Mouse (Mus musculus) c-Kit-positive CD71-positive TER-119-positive erythroid progenitor cells, embryonic 14.5 days (primary cell): ENCODE measurements around the gene Pcsk2.

Source experiments
- DNase-seq: peaks from one replicate; pipeline ENCODE4 v3.0.0-alpha.2; 2013; ENCODE audit warnings: low spot score

Gene Pcsk2

DNA sequence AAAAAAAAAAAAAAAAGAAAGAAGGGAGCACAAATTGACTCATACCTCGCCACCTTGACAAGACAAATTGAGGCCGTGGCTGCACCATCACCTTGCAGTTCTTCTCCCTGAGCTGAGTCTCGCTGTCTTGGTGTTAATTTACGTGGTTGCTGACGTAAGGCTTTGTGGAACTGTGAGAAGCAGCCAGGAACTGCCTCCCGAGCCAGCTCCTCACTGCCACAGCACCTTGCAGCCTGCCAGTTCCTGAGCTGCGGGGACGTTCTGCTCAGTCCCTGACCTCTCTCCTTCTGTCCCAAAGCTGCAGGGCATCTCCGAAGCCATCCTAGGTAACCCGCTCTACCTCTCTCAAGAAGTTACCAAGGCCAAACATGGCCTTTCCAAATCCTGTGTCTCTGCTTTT lies 186.5 kb downstream of the Pcsk2 start:
- no peak for DNase-seq

DNA sequence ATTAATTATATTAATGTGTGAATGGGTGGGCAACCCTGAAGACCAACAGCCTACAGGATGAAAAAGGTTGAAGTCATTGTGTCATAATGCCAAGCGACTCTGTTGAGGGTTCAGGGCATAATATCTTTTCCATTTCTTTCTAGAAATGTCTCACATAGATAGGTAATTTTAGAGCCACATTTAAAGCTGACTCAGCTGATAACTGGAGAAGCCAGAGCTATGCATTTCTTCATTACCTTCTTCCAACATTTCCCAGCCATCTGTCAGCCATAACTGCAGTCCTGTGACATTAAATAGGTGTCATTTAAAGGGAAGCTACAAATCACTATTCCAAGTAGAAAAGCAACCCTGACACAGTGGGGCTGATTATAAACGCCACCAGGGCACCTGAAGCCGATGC lies 189.5 kb downstream of the Pcsk2 start:
- no peak for DNase-seq

DNA sequence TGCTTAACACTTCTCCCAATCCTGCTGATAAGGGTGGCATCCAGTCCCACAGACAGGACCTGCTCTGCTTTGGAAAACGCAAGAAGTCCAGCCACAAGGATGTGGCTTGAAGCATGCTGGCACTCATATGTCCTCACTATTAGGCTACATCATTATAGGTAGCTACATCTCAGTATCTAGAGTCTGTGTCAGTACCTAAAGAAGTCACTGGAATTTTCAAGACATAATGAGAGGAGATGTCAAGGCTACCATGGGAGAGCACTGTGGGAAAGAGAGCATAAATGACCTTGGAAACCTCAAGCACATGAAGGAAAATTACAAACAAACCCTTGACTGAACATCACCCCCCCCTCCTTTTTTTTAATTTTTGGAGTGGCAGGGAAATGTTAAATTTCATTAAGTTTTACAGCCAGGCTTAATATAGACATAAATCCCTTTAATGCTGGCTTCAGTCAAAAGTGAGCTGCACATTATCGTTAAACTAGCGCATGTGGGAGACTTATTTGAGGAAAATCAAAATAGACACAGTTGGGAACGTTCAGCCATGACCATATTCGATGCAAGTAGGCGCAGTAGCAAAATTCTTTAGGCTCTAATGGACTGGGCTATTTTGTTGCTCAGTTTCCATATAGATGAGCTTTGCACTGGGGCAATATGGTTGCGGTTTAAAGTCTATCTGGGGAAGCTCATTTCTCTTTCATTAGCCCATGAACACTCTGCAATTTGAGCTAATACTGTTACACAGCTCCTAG lies 193.7 kb downstream of the Pcsk2 start:
- DNase-seq, result no peak

DNA sequence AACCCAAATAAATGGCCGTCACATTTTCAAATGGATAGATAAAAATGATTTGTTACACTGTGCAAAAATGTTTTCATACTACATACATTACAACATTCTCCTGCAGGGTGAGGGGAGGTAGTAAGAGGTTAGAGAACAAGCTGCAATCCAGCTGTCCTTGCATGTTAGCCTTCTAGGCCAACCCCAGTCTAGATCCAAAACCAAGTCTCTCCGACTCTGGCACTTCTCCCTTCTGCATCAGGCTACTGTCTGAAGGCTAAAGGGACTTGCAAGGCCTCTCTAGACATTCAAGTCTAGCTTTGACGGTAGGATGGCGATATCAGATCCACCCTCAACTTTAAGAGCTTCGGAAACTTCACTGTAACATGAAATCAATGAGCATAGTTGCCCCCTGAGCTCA lies 196.5 kb downstream of the Pcsk2 start:
- DNase-seq, result no peak

DNA sequence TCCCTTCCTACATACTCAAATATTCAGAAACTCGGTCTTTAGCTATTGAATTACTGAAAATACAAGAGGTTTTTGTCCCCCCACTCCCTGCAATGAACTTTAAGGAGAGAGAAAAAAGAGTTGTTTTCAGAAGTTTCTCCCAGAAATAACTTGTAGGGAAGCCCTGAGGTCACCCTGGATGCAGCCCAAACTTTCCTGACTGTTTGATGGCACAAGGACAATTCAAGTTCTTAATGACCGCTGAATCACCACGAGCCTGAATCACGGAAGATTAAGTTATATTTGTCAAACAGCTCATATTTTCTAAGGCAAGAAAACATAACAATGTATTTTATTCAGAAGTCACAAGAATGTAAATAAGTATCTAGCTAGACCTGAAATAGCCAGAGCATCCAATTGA lies 197.1 kb downstream of the Pcsk2 start:
- DNase-seq, result no peak

DNA sequence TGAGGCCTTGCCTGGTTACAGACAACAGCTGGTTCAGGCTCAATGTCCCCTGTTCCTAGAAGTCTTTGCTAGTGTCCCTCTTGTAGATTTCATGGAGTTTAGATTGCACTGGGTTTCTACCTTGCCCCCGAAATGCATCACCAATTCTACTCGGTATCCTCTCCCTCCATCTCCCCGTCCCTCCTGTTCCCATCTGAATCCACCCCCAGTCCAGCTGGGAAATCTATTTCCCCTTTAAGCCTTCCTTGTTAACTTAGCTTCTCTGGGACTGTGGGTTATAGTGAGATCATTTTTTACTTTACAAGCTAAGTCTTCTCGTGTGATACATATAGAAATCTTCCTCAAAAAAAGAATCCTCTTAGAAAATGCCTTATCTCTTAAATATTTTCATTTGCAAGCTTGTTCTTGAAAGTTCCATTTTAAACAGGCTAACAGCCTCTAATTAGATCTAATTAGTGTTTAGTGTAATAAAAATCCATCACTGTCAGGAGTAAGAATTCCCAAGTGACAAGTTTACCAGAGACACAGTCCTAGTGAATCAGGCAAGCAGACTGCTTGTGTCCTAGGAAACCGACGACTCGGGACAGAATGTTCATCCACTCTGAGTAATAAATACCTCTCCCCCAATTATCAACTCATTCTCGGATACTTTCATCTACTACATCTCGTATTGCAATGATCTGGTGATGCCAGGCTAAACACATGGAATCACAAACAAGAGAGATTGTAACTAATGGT lies 206.3 kb downstream of the Pcsk2 start:
- DNase-seq, result no peak

DNA sequence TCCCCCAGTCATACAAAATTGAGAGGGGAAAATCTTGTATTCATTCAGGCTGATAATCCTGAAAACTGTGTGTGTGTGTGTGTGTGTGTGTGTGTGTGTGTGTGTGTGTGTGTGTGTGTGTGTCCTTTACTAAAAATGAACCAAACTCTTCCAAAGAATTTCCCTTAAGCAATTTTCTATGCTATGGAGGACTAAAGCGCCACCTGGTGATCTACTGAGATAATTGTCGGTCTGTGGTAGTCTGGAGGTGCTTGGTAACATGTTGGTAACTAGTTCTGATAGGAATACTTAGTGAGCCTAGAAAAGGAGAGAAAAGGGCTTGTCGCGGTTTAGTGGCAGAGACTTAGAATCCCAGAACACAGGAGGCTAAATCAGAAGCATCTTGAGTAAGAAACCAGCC lies 230.5 kb downstream of the Pcsk2 start:
- no peak for DNase-seq

DNA sequence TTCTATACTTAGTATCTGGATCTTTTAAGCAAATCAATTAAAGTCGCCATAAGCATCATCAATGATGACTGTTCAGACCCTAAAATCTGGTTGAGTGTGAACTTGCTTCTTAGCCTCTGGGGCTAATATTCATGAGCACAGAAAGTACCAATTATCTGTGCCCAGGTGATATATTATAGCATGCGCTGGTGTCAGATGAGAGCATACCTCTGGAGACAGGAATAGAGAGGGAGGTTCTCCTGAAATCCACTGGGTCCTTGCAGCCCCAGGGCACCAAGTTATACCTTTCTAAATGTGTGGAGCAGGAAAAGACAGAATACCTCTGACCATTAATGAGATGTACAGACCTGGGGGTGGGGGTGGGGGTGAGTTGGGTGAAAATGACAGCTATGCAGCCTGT lies 234.4 kb downstream of the Pcsk2 start:
- no peak for DNase-seq

DNA sequence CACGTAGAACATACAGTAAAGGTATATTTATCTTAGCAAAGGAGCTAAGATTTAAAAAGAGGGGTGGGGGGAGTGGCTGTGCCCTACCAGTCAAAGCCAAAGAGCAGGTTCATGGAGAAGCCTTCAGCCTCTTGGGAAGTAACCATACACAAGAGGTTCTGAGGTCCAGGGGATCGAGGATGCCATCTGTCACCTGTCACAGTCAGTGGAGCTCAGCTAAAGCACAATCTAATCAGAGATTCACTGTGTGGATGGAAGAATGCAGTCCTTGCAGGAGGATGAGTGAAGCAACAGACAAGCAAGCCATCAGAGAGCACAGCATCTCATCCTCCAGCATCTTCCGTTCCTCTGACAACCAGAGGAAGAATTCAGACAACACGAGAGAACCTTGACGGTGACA lies 244.0 kb downstream of the Pcsk2 start:
- DNase-seq, result no peak

DNA sequence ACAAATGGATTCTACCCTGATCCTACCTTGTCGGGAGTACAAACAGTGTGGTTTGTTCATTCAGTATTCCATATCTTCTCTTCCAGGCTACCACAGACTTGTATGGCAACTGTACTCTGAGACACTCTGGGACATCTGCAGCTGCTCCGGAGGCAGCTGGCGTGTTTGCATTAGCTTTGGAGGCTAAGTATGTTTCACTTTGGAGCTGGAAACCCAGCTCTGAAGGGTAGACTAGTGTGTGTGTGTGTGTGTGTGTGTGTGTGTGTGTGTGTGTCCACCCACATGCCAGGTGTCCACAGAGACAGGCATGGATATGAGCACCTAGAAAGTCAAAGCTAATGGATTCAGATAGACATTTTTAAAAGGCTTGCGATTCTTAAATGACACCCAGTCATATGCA lies 249.9 kb downstream of the Pcsk2 start:
- DNase-seq, result no peak

DNA sequence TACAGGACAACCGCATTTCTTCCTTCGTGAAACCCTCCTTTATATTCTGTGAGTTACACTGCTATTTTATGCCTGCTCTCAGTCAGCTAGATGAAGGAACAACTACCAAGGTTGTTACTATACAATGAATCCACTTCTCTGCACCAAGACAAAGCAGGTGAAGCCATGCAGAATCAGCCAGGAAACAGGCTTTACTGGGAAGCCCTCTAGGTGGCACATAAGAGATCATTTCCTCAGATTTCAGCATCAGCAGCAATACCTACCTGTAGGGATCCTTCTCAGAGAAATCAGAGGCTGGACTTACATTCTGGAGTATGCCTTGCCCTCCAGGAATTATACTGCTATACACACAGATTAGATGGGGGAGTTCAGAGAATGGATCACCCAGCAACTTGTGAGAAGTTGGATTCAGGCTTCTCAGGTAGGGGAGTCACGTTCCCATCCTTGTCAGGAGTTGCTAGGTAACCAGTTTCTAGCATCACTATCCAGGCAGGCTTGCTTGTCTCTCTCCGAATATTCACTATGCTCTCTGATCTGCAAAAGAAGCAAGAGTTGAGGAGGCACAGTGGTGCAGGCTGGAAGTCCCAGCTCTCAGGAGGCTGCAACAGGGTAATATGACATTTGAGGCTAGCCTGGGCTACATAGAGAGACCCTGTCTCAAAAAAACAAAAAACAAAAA lies 250.5 kb downstream of the Pcsk2 start:
- no peak for DNase-seq

DNA sequence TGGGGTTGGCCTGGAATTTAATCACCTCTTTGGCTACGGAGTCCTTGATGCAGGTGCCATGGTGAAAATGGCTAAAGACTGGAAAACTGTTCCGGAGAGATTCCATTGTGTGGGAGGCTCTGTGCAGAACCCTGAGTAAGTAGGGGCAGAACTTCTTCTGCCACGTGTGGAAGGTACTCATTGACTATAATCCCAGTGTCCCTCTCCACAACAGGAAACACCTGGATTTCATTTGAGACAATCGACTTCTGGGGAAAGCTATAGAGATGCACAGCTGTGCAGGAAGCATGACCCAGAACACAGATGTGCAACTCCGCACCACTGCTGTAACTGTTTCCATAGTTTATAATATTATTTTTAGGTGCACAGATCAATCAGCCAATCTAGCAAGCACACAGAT lies 255.1 kb downstream of the Pcsk2 start:
- DNase-seq, result no peak

DNA sequence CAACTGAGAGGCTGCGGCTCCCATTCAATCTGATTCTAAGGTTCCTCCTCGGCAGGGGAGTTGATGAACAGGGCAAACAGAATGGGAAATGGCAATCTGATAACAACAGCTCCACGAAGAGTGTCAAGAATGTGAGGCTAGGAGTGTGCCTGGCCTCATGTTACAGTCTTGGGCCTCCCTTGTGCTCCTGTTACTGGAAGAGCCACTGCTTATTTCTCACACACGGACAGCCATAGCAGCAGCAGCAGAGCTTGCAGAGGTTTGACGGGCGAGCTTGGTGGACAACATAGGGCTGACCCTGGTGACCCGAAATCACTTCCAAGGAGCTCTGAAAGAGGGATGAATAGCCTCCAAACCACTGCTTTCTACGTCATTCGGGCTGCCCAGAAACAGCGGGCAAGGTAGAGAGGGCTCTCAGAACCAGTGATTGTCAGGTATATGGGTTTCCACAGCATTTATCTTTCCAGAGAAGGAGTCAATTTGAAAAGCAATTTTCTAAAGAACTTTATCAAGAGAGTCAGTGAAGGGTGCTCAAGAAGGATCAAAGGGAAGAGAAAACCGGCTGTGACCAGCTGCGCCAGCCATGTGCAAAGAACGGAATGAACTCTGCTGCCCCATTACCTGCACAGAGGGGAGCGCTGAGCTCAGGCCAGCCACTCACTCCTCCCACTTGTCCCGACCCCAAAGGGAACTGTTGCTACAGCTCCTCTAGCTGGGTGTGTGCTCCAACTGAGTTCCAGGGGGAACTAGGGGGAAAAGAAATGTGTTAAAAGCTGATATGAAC lies 260.4 kb downstream of the Pcsk2 start:
- no peak for DNase-seq

DNA sequence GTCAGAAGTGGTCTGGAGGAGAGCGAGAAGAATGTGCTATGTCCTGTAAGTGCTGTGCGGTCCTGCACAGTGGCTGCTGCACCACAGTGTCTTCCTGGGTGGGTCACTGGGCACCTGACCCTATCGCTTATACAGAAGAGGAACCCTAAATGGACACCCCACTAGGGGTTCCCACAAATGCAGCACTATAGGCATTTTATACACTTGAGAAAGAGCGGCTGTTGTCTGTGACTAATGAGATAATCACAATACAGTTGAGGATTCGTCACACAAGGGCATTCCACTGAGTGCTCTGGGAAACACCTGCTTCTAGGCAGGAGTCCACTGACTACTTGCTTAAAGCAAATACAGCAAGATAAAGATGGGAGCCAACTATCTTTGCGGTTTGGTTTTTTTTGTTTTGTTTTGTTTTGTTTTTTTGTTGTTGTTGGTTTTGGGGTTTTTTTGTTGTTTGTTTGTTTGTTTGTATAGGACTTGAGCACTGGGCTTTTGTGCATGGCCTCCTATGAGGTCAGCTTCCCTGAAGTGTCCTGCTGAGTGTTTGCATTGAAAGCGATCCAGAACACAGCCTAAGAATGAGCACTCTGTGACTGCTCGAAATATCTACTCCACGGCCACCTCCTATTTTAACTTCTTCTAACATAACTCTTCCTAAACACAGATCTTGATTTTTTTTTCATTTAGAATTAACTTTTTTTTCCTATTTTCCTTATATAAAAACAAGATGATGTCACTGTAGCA lies 261.1 kb downstream of the Pcsk2 start:
- DNase-seq, result no peak

DNA sequence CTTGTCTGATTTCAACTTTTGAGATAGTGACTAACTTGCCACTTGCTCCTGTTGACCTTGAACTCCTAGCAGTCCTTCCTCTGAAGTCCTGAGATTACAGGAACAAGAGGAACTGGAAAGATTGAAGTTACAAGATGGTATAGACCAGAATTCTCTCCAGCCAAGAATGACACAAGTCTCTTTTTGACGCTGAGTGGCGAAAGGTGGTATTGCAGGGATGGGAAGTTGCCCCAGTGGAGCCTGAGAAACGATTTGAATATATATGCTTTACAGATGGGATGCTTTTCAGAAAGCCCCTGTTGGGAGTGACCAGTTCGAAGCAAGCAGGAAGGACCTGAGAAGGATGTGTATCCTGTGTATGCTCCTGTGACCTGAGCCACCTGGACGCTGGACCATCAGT lies 262.8 kb downstream of the Pcsk2 start:
- no peak for DNase-seq

DNA sequence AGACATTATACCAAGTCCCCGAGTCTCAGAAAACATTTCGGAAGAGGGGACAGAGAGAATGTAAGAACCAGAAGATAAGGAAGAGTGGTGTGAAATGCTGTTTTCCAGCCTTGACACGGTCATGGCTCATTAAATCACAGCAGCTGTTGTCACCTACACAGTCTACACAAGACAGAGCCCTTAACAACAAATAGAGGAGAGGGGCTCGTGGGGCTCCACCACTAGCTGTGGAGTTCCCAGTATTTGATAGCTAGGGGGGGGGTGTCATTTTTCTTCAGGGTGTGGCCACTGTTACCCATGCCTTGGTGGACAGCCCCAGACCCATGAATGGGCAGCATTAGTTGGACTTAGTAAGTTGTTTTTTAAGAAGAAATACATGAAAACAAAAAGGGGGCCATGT lies 266.3 kb downstream of the Pcsk2 start:
- DNase-seq, result no peak

DNA sequence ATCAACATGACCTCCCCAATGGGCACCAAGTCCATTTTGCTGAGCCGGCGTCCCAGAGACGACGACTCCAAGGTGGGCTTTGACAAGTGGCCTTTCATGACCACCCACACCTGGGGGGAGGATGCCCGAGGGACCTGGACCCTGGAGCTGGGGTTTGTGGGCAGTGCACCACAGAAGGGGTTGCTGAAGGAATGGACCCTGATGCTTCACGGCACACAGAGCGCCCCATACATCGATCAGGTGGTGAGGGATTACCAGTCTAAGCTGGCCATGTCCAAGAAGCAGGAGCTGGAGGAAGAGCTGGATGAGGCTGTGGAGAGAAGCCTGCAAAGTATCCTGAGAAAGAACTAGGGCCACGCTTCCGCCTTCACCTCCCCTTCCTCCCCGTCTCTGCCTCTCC lies 267.5 kb downstream of the Pcsk2 start:
- DNase-seq, result no peak

DNA sequence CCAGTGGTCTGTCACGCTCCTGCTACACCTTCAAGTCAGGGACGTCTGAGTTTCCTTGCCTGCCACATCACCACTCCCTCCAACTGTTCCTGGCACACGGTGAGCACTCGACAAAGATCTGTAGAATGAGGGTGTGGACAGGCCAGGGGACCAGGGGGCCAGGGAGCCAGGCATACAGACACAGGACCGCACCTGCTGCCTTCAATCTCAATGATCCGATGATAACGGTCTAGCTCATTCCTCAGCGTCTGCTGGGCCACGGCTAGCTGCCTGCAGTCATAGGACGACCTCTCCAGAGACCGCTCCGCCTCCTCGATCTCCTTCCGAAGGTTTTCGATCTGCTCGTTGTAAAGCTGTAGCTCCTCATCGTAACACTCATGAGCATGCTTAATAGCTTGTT lies 285.7 kb downstream of the Pcsk2 start:
- DNase-seq, result no peak

DNA sequence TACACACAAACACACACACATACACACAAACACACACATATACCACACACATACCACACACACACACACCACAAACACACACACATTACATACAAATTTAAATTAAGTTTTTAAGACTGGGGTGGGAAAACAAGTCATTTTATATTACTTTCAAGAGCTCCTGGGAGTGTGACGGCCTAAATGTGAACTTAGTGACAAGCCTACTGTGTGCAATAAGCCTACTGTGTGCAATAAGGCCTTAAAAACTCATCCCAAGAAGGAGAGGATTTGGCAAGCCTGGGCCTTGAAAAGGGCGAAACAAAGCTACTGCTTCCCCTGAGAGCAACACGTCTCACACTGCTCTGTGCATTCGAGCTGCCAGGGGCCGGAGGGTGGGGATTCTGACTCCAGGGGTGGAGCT lies 286.8 kb downstream of the Pcsk2 start:
- no peak for DNase-seq

DNA sequence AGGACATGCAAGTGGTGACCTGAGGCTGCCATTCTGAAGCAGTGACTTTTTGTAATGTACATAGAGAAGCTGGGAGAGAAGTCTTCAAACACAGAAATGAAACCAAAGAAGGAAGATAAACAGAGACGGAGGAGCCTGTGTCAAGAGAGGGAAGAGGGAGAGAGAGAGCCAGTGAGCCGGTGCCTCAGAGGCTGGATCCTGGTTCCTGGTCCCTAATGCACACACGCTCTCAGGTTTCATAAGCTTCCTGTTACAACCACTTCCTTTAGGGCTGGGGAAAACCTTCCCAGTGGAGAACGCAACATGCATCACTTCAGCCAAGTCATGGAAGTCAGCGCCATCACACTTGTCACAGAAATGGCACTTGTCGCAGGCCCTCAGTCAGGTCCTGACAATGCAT lies 288.1 kb downstream of the Pcsk2 start:
- no peak for DNase-seq

DNA sequence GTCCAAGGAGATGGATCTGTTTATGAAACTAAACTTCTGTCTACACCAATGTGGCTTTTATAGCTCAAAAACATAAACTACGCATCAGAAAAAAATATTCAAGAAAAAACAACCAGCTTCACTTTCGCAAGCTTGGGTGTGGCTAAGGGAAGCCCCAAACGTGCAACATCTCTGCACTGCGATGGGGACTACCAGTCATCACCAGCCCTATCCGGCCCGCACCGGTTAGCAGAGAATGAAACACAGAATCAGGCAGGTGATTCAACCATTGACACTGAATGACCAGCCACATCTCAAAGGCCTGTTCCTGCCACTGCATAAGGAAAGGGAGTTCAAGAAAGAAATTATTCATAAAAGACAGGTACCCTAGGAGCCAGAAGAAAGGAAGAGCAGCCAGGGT lies 289.9 kb downstream of the Pcsk2 start:
- no peak for DNase-seq

DNA sequence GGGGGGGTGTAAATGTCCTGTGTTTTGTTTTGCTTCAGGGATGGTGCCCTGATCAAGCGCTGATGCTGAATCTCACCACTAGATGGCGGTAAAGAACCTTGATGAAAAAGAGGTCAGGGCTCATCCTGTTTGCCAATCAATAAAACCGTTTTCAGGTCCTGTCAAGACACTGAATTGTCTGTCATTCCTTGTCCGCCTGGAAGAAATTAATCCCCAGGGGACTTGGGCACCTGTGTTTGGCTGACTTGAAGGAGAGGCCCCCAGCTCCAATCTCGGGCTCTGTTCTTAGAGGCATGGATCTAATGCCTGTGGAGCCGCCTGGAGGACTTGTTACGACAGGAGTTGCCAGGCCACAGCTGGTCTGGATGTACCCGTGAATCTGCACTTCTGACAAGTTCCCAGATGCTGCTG lies 291.3 kb downstream of the Pcsk2 start:
- DNase-seq, result peak; percentile 70
